Mouse (Mus musculus): ENCODE measurements at regions not wholly inside any gene's neighbourhood (a gene's known extent, or its start where the extent isn't known, plus 50 kb on each side); places are given as distances from the start of the nearest gene placed in this dataset.
A peak's percentile ranks its signal among the peaks of the same experiment; 100 is the strongest.

DNA sequence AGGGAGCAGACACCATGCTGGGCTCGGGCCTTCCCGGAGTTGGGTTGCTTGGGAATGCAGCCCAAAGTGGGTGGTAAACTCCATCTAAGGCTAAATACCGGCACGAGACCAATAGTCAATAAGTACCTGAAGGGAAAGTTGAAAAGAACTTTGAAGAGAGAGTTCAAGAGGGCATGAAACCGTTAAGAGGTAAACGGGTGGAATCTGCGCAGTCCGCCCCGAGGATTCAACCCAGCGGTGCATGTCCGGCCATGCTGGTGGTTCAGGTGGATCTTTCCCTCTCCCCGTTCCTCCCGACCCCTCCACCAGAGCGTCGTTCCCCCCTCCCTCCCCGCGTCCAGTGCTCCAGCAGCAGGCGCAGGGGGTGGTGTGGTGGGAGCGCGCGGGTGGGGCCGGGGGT, 179.1 kb upstream of the Arhgef26 start:
- Histone ChIP-seq H3K9ac (no peak overlapping the region), H3K36me3 (no peaks in the 10 kb centered on the region), H3K9me3 (peaks cover 17% of the 10 kb centered on the region), H3K4me3 (no peak overlapping the region), H3K4me2 (no peak overlapping the region), H3K4me1 (replicated peaks) (no peaks in the 10 kb centered on the region), H3K27ac (no peak overlapping the region), H3K27me3 (no peaks in the 10 kb centered on the region)
- 64% methylated on average over 22 of the region's 22 CpGs for WGBS
- peak; percentile 96 for ATAC-seq (ENCODE audit: low FRiP score)

DNA sequence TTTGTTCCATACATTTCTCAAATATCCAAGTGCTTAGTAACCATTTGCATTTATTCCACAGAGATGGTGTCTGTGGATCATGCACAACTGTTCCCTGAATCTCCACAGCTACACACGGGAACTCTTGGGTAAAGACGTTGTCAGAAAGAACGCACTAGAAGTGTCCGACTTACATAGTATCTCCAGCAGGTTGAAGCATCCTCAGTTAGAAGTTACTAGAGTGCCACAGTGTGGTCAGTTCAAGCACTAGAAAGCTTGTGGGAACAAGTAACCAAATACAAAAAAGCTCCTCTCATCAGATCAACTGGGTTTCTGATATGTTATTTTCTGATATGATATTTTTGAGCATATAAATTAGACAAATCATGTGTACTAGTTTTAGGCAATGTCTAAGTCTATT, 167.5 kb upstream of the Arhgef26 start:
- no peaks in the 10 kb centered on the region for H3K4me1 ChIP-seq (replicated peaks)
- H3K27ac ChIP-seq: no peak overlapping the region
- H3K9me3 ChIP-seq: no peaks in the 10 kb centered on the region
- 67% methylated on average over 4 of the region's 4 CpGs for WGBS
- no peak overlapping the region for H3K9ac ChIP-seq
- no peak overlapping the region for H3K4me2 ChIP-seq
- no peaks in the 10 kb centered on the region for H3K27me3 ChIP-seq
- no peak overlapping the region for H3K4me3 ChIP-seq
- no peak for ATAC-seq (ENCODE audit: low FRiP score)
- no peaks in the 10 kb centered on the region for H3K36me3 ChIP-seq

DNA sequence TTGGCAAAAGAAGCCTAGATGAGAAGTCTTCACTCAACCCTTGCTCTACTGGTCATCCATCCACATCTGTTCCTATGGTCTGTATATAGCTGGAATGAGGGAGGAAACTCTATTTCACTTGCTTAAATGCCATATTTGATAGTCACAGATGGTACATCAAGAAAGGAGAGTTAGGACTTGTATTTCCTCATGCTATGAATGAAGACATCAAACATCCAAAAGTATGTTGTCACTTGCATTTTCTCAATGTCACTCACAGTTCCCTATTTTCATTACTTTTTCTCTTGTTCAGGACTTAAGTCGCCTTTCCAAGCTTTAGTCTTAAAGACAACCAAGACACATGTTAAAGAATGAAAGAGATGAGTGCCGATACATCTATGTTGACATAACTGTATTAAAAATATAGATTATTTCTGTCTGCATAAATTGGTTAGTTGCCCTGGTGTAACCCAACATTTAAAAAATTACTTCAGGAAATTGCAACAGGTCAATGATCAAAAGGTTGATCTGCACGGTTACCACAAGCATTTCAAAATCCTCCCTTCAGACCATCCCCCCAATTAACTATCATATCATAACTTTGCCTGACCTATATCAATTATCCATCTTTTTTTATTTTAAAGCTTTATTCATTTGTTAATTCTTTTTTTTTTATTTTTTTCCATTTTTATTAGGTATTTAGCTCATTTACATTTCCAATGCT, 150.2 kb upstream of the Arhgef26 start:
- no peaks in the 10 kb centered on the region for H3K4me1 ChIP-seq (replicated peaks)
- H3K9me3 ChIP-seq: no peaks in the 10 kb centered on the region
- no peak overlapping the region for H3K4me3 ChIP-seq
- H3K4me2 ChIP-seq: no peak overlapping the region
- no peak overlapping the region for H3K27ac ChIP-seq
- ATAC-seq (ENCODE audit: low FRiP score): no peak
- 93% methylated on average over 3 of the region's 3 CpGs for WGBS
- H3K36me3 ChIP-seq: no peaks in the 10 kb centered on the region
- no peak overlapping the region for H3K9ac ChIP-seq
- no peaks in the 10 kb centered on the region for H3K27me3 ChIP-seq

DNA sequence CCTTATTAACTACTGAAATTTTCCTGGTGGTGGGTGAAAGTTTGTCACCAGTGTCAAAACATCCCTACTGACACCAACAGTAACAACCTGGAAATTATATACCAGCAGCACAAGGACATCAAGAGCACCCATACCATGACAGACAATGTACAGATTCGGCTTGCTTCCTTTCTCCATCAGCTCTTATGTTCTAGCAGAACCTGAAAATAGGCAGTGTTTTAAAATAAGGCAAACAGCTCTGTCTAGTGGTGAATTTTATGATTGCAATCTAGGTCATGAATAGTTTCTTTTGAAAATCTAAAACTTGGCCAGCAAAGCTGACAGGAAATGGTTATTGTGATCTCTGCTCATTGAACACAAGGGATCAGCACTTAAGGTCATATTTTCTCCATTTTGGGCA, 145.7 kb upstream of the Arhgef26 start:
- H3K4me3 ChIP-seq: no peak overlapping the region
- H3K4me1 ChIP-seq (replicated peaks): no peaks in the 10 kb centered on the region
- H3K27me3 ChIP-seq: no peaks in the 10 kb centered on the region
- H3K9ac ChIP-seq: no peak overlapping the region
- ATAC-seq (ENCODE audit: low FRiP score): no peak
- WGBS: 40% methylated on average over 1 of the region's 1 CpGs
- H3K4me2 ChIP-seq: no peak overlapping the region
- H3K36me3 ChIP-seq: no peaks in the 10 kb centered on the region
- no peaks in the 10 kb centered on the region for H3K9me3 ChIP-seq
- no peak overlapping the region for H3K27ac ChIP-seq

DNA sequence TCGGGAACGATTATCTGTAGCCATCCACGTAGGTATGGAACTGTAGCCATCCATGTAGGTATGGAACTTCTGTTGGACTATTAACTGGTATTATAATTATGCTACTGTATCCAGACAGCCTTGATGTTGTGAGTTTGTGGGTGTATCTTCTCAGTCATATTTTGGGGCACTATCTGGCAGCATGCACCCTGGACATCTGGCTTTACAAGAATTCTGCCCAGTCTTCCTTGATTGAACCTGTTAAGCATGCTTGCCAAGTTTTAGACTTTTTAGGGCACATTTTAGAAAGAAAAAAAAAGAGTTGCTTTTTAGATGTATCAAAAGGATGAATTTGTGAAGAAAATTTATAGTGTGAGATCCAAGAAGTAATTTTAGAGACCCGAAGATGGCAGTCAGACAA, 143.7 kb upstream of the Arhgef26 start:
- Histone ChIP-seq H3K4me3 (no peak overlapping the region), H3K27ac (no peak overlapping the region), H3K9ac (no peak overlapping the region), H3K9me3 (no peaks in the 10 kb centered on the region), H3K4me1 (replicated peaks) (no peaks in the 10 kb centered on the region), H3K4me2 (no peak overlapping the region), H3K36me3 (no peaks in the 10 kb centered on the region), H3K27me3 (no peaks in the 10 kb centered on the region)
- no peak for ATAC-seq (ENCODE audit: low FRiP score)
- WGBS: 95% methylated on average over 4 of the region's 4 CpGs

DNA sequence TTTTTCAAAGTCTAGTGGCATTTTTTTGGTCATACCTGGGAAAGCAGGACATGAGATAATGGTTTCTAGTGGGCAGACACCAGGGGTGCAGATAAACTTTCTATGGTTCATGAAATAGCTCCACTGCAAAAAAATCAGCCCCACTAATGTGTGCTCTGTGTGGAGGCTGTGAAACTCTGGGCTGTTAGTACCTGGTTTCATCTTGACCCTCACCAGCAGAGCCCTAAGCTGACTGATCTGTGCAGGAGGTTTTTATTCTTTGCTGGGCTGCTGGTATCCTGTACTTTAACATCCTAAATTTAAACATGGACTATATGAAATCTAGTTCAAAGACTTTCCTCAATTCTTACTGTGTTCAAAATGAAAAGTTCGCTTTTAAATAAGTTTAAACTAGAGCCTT, 141.5 kb upstream of the Arhgef26 start:
- Histone ChIP-seq H3K27ac (no peak overlapping the region), H3K36me3 (no peaks in the 10 kb centered on the region), H3K4me1 (replicated peaks) (no peaks in the 10 kb centered on the region), H3K27me3 (no peaks in the 10 kb centered on the region), H3K9me3 (no peaks in the 10 kb centered on the region), H3K9ac (no peak overlapping the region), H3K4me2 (no peak overlapping the region), H3K4me3 (no peak overlapping the region)
- no peak for ATAC-seq (ENCODE audit: low FRiP score)
- WGBS: 79% methylated on average over 1 of the region's 1 CpGs

DNA sequence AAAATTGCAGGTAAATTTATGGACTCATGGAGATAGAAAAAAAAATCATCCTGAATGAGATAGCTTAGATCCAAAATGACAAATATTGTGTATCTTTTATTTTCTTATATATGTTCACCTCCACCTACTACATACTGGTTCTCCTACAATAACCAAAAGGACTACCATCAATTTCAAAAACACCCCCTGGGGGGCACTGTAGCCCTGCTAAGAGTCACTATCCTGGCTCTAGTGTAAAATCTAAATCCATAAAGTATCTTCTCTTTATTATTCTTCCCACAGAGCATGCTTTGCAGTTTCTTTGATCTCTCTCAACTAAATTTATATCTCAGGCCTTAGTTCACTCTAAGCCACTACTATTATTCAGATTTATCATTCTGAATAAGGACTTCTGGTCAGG, 122.3 kb upstream of the Arhgef26 start:
- H3K27ac ChIP-seq: no peak overlapping the region
- no peaks in the 10 kb centered on the region for H3K27me3 ChIP-seq
- 0 out of 2 replicates have a peak, but pooled peaks have one; percentile 39 for ATAC-seq (ENCODE audit: low FRiP score)
- no peaks in the 10 kb centered on the region for H3K4me1 ChIP-seq (replicated peaks)
- no peak overlapping the region for H3K9ac ChIP-seq
- no peak overlapping the region for H3K4me2 ChIP-seq
- no peak overlapping the region for H3K4me3 ChIP-seq
- no peaks in the 10 kb centered on the region for H3K9me3 ChIP-seq
- H3K36me3 ChIP-seq: no peaks in the 10 kb centered on the region

DNA sequence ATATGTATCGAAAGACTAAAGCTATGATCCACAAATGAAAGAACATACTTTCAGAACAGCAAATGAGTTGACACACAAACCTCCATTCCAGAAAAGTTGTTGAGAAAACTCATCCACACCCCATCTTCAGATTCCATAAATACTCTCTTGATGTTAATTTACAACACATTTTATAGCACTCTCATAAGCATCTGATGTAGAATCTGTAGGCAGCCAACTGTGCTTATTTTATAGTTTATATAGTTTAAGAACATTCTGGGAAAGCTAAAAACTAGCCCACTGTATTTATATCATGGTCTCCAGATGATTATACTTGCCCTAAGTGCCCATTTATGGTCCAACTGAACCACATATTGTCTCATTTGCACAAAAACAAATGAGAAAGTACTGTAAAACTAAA, 120.8 kb upstream of the Arhgef26 start:
- Histone ChIP-seq H3K4me3 (no peak overlapping the region), H3K9ac (no peak overlapping the region), H3K27ac (no peak overlapping the region), H3K9me3 (no peaks in the 10 kb centered on the region), H3K4me1 (replicated peaks) (no peaks in the 10 kb centered on the region), H3K27me3 (no peaks in the 10 kb centered on the region), H3K36me3 (no peaks in the 10 kb centered on the region), H3K4me2 (no peak overlapping the region)
- WGBS: 91% methylated on average over 1 of the region's 1 CpGs
- no peak for ATAC-seq (ENCODE audit: low FRiP score)

DNA sequence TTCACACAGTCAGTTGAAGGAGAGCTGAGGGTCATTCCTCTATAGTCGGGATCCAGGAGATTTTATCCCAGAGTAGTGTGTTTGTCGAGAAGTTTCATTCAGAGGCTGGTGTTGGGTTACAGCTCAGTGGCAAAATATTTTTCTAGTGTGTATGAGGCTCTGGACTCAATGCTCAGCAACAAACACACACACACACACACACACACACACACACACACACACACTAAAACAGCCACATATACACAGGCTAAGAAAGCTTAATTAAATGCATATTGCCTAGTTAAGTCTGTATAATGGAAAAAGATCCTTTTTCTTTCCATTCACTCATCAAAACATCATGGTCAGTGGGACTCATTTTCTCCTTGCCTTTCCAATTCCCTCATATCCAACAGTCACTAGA, 110.4 kb upstream of the Arhgef26 start:
- 84% methylated on average over 2 of the region's 2 CpGs for WGBS
- no peak overlapping the region for H3K4me3 ChIP-seq
- no peak overlapping the region for H3K4me2 ChIP-seq
- H3K27me3 ChIP-seq: no peaks in the 10 kb centered on the region
- no peaks in the 10 kb centered on the region for H3K9me3 ChIP-seq
- no peak overlapping the region for H3K9ac ChIP-seq
- H3K4me1 ChIP-seq (replicated peaks): no peaks in the 10 kb centered on the region
- no peak overlapping the region for H3K27ac ChIP-seq
- ATAC-seq (ENCODE audit: low FRiP score): no peak
- H3K36me3 ChIP-seq: no peaks in the 10 kb centered on the region

DNA sequence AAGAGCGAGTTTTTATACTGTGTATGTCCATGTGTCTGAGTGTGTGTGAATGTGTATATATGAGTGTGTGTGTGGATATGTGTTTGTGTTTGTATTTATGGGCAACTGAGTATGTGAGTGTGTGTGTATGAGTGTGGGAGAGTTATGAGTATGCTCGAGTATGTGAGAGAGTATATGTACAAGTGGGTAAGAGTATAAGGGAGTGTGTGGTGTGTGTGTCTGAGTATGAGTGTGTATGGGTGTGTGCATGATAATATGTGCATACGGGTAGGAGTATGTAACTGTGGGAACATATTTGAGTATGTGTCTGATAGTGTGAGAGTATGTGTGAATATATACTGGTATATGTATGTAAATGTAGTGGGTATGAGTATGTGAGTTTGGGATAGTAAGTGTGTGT, 110.0 kb upstream of the Arhgef26 start:
- Histone ChIP-seq H3K9ac (no peak overlapping the region), H3K36me3 (no peaks in the 10 kb centered on the region), H3K4me3 (no peak overlapping the region), H3K4me1 (replicated peaks) (no peaks in the 10 kb centered on the region), H3K9me3 (no peaks in the 10 kb centered on the region), H3K27me3 (no peaks in the 10 kb centered on the region), H3K27ac (no peak overlapping the region), H3K4me2 (no peak overlapping the region)
- 84% methylated on average over 3 of the region's 3 CpGs for WGBS
- ATAC-seq (ENCODE audit: low FRiP score): no peak

DNA sequence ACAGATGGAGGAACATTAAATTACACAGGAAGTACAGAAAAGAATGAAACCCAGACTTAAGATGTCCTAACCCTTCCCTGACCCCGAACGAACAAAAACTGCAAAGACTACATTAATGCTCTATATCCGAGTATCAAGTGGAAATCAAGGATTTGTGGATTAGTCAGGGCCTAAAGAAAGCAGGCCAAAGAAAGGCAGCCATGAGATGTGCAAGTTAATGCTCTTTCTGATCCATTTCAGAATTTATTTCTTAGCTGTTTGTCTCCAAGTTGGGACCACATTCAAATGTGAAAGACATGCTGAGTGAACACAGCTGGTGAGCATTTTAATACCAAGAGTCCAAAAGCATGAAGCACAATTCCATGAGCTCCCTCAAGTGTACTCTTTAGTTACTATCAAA, 97.1 kb upstream of the Arhgef26 start:
- WGBS: 81% methylated on average over 3 of the region's 3 CpGs
- Histone ChIP-seq H3K4me1 (replicated peaks) (no peaks in the 10 kb centered on the region), H3K4me3 (no peak overlapping the region), H3K4me2 (no peak overlapping the region), H3K9ac (no peak overlapping the region), H3K36me3 (no peaks in the 10 kb centered on the region), H3K9me3 (no peaks in the 10 kb centered on the region), H3K27me3 (no peaks in the 10 kb centered on the region), H3K27ac (no peak overlapping the region)
- no peak for ATAC-seq (ENCODE audit: low FRiP score)

DNA sequence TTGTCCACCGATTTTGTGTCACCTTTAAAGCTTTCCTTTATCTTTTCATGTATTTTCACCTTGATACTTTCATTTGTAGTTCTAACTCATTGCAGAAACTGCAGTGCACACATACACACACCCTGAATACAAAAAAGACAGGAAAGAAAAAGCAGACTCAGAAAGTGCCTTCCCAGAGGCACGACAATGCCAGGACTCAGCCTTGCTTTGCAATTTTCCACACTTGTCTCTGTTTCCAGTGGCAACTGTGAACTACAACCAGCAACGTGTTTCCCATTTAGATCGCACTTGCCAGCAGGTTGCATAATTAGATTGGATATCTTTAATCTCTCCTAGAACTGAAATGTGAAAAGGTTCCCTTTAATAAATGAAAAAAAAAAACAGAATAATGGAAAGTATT, 66.4 kb upstream of the Arhgef26 start:
- H3K4me2 ChIP-seq: no peak overlapping the region
- no peak overlapping the region for H3K9ac ChIP-seq
- 41% methylated on average over 4 of the region's 4 CpGs for whole genome bisulfite sequencing
- H3K4me1 ChIP-seq (replicated peaks): no peaks in the 10 kb centered on the region
- H3K27me3 ChIP-seq: no peaks in the 10 kb centered on the region
- no peaks in the 10 kb centered on the region for H3K9me3 ChIP-seq
- no peak overlapping the region for H3K27ac ChIP-seq
- H3K4me3 ChIP-seq: no peak overlapping the region
- ATAC-seq (ENCODE audit: low FRiP score): peak; percentile 49; the same call in 1 of the 2 replicates
- H3K36me3 ChIP-seq: no peaks in the 10 kb centered on the region

DNA sequence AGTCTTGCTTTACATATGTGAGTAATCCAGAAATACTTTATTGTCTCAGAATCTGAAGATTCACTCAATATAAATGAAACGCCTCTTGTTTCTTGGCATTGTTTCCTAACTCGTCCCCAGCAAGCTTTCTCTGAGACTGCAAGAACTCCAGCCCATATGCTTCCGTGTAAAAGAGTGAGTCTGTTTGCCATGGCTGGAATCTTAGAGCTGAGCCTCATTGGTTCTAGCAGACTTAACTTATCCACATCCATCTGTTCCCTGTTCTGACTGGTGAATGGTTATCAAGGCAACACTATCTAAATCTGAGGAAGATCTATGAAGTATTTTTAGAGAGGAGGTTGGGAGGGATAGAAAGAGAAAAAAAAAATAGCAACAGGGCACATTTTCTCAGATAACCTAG, 59.9 kb upstream of the Arhgef26 start:
- no peak overlapping the region for H3K27ac ChIP-seq
- no peak overlapping the region for H3K9ac ChIP-seq
- H3K4me2 ChIP-seq: no peak overlapping the region
- ATAC-seq (ENCODE audit: low FRiP score): no peak
- WGBS: 75% methylated on average over 3 of the region's 3 CpGs
- no peaks in the 10 kb centered on the region for H3K36me3 ChIP-seq
- H3K27me3 ChIP-seq: no peaks in the 10 kb centered on the region
- no peak overlapping the region for H3K4me3 ChIP-seq
- no peaks in the 10 kb centered on the region for H3K4me1 ChIP-seq (replicated peaks)
- H3K9me3 ChIP-seq: no peaks in the 10 kb centered on the region

All from hindbrain, embryonic 13.5 days (tissue).